Mouse (Mus musculus): ENCODE data around the gene Ube2ql1.

Ube2ql1 gene

DNA sequence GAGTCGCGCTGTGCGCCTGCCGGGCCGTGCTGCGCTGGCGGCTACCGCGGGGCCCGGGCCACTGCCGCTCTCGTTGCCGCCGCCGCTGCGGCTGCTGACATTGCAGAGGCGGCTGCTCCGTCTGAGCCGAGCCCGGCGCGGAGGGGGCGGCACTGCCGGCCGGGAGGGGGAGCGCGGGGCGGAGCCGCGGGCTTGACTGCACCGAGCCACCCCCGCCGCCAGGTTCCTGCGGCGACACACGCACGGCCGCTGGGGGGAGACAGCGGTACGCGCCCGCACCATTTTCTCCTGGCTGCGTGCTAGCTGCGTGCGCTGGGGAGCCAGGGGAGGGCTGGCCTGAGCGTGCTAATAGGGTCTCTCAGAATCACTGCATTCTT, at the start of gene Ube2ql1:
Ube2ql1 (minus strand) TSS at position 131 of the 377 bp plus-strand sequence.
- peak; percentile 15 to 42 for DNase-seq

DNA sequence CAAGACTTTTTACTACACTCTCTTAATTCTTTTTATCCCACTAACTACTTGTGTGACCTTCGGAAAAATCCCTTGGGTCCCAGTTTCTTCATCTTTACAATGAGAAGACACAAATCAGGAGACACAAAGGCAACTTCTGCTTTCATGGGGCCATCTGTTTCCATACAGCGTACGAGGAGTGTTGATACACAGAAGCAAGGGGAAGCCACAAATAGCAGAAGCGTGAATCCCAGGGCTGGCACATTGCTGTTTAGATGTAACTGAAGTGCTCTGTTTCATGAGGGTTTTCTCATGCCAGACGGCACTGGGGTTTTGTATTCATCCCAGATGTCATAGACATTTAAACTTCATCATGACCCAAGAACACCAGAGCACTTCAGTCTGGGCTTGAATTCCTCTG, 49.0 kb upstream of the Ube2ql1 start:
- DNase-seq, result no peak

- DNase-seq, result no peak
Observed at GRCm38 (mm10) chr13:69778221-69778620, 38.5 kb upstream of the Ube2ql1 start.

DNA sequence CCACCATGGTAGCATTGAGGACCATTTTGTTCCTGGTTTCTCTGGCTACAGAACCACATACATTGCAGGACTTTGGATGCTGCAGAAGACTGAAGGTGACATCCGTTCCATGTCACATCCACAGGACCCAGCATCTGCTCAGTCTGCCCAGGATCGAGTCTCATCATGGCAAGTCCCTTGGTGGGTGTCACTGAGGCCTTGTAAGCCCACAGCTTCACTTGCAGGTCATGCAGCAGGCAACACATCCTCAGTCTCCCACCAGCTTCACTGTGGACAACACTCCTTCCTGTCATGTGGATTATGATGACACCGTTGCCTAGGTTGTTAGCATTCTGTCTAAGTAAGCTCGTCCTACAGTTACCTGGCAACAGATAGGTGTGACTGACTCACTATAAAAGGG, 32.7 kb upstream of the Ube2ql1 start:
- DNase-seq, result no peak

DNA sequence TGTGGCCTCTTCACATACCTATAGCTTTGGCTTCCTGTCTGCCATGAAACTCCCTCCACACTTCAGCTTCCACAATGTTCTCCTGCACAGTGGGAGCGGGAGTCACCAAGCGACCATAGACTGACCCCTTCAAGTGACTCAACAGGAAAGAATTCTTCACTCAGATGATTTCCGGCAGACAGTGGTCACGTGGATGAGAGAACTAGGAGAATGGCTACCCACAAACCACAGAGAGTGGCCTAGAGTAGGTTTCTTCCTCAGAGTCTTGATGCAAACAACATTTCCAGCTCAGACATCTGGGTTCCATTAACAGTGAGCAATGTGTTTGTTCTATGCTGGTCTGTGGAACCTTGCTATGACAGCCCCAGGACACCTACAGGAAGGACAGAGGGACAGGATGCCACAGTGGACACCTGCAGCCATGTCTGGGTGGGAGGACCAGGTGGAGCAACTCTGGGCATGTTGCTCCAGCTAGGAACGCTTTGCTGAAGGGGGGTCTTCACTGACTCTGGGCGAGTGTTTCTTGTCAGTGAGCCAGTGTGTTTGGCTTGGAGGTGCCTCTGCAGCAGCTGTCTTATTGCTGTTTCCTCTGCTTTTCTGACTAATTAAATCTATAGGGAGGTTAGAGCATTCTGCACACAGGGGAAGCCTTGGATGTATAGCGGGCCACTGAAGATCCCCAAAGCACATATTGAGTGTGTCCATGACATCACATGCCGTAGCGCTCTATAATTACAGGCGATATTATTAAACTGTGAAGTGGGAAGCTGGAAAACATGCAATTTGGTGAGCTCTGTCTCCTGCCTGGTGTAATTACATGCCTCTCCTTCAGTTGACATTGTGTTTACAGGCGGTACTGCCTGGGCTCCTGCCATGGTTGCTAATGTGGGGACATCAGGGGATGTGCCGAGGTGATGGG, 31.1 kb upstream of the Ube2ql1 start:
- DNase-seq, result no peak

DNA sequence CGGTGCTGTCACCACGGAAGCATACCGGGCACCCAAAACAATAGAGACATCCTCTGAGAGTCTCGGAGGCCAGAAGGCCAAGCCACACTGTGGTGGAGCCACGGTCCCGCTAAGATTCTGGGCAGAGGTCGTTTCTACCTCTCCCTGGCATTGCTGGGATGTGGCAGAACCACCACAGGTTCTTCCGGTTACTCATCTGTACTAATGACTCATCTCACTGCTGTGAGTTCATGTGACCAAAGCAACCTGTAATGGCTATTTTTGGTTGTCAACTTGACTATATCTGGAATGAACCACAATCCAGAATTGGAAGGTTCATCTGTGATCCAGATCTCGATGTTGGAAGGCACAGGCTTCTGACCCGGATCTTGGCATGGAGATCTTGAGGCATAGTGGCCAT, 28.5 kb upstream of the Ube2ql1 start:
- DNase-seq, result no peak

DNA sequence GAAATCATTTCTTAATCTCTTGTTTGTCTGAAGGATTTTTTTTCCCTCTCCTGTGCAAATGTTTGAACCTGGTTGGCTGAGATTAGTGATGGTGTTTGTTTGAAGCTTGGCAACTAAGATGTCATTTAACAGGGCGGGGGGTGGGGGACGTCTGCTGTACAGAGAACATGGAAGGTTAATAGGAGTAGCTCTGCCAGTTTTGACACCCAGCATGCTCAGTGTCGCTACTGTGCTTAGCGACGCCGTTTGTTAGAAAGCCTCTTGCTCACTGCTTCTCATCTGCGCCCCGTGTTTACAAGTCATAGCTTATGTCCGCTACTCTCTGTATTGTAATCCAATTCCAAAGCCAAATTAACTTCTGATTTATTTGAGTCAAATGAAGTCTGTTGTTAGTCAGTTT, 25.0 kb upstream of the Ube2ql1 start:
- DNase-seq, result no peak

GRCm38 (mm10) chr13:69761393-69761792, 21.7 kb upstream of the Ube2ql1 start:
- DNase-seq, result no peak

- no peak for DNase-seq
Observed at GRCm38 (mm10) chr13:69758979-69759378, 19.3 kb upstream of the Ube2ql1 start.

GRCm38 (mm10) chr13:69752875-69753274, 13.2 kb upstream of the Ube2ql1 start:
- no peak for DNase-seq

DNA sequence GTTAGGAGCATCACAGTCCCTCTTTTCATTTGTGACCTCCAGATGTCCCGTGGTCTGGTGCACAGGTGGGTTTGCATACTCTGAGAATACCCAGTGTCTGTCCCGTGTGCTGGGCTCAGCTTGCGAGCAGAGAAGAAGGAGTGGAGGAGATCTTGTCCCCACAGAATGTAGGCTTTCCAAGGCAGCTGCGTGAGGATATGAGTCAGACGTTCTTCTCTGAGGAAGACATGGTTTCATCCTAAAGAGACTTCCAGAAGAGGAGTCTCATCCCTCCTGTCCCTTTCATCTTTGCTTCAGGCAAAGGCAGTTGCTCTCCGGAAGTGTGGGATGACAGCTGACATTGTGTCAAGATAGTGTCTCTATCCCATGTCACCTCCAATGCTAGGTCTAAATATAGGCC, 11.8 kb upstream of the Ube2ql1 start:
- no peak for DNase-seq

DNA sequence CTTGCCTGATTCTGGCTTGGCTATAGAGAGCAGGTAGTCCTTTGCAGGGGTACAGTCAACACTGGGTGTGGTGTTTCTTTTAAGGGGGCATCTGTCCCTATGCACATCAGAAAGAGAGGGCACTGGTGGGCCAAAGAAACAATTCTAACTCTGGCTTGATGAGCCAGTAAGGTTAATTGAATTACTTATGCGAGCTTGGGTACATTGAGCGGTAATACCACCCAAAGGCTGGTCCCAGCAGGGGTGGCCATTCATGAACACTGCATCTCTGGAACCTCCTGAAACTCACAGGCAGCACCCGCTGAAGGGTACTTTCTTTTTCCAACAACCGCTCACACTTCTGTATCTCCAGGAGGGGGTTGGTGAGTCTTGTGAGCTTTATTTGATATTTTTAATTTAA, 9.1 kb upstream of the Ube2ql1 start:
- DNase-seq, result no peak

GRCm38 (mm10) chr13:69740331-69741285, 919 bp upstream of the Ube2ql1 start:
- DNase-seq, result no peak

DNA sequence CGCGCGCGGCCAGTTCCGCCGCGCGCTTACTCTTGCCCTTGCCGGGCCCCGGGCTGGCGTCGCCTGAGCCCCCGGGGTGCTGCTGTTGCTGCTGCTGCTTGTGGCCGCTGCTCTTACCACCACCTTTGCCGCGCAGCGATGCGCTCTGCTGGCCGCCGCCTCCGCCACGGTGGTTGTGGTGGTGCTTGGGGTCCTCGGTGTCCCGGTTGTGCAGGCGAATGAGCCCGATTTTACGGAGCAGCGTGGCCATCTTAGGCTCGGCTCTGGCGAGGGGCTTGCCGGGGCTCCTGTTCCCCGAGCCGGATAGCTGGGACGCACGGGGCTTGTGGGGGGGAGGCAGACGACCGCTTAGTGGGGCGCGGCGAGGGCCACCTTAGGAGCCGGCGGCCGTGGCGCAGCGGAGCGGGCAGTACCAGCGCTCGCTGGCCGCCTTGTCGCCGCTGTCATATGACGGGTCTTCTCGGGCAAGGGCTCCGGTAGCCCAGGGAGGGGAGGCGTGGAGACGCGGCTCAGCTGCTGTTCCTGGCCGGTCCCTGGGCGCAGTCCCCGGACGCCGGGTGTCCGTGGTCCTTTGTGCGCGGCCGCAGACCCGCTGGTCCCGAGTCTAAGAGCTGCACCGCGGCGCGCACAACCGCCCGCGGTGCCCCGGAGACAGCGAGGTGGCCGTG, 464 bp downstream of the Ube2ql1 start:
- no peak for DNase-seq

DNA sequence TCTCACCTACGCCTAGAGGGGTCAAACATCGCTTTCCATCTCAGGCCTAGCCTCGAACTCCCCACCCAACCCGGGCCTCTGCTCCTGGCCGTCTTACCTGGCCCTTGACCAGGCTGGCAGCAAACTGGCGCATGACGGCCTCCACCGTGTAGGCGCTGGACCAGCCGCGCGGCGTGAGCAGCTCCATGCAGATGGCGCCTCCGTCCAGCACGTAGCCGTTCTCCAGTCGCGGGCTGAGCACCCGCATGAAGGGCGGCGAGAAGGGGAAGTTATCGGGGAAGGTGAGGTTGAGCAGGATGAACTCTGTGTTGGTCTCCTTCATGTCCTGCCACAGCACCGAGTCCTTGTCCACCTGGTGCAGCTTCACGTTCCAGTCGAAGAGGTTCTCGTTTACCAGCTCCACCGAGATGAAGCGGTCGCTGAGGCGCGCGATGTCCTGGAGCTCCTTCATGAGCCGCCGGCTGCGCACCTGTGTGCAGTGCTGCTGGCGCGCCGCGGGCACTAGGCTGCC, 1.2 kb downstream of the Ube2ql1 start:
- DNase-seq, result no peak

GRCm38 (mm10) chr13:69737444-69738185, 2.1 kb downstream of the Ube2ql1 start:
- no peak for DNase-seq

DNA sequence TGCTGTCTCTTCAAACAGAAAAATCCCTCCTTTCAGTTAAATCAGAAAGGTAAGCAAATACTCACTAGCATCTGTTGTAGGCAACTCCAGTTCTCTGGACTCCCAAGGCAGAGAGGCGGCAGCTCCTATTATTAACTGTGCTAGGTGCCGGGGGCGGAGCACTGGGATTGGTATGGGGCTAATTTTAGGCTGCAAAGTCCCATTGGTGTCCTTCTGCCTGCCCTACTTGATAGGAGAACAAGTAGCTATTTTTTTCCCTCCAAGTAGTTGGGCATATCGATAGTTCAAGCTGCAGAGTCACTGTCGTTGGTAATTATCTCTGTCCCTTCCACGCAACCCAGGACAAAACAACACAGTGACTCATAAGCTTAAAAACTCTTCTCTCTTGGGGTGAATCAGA, 7.1 kb downstream of the Ube2ql1 start:
- DNase-seq, result no peak

- no peak for DNase-seq
Observed at GRCm38 (mm10) chr13:69725376-69725775, 14.3 kb downstream of the Ube2ql1 start.

GRCm38 (mm10) chr13:69721141-69721540, 18.5 kb downstream of the Ube2ql1 start:
- DNase-seq, result no peak

DNA sequence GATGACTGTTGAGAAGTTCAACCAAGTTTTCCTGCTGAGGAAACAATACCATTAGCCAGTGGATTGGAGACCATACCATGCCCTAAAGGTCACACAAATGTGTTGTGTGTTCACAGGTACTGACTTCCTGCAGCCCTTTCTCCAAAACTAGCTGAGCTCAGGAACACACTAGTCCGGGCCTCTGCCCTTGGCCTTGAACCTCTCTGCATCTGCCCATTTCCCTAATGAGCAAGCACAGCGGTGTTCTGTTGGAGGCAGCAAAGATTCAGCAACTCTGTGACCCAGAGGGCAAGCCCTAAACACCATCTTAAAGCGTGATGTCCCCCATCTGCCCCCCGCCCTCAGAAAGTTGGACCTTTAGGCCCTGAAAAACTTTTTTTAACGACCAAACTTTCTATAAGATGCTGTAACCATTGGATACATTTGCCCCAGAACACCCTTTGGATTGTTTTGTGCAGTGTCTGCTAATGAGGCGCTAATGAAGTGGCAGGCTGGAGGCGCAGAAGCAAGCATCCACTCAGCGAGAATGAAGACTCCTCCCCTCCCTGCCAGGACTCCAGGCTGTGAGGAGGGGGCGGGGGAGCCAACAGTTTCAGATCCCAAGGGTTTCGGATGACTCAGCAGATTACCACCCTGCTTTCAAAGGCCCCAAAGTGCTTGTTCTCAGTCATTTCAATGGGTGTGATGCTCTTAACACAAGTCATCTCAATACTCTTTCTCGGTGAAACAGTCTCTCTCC, 21.7 kb downstream of the Ube2ql1 start:
- DNase-seq, result no peak

GRCm38 (mm10) chr13:69708236-69708635, 31.5 kb downstream of the Ube2ql1 start:
- DNase-seq, result no peak
